Comparison of ENCODE assay signal across 30 mouse cellular contexts in the genomic region with DNA sequence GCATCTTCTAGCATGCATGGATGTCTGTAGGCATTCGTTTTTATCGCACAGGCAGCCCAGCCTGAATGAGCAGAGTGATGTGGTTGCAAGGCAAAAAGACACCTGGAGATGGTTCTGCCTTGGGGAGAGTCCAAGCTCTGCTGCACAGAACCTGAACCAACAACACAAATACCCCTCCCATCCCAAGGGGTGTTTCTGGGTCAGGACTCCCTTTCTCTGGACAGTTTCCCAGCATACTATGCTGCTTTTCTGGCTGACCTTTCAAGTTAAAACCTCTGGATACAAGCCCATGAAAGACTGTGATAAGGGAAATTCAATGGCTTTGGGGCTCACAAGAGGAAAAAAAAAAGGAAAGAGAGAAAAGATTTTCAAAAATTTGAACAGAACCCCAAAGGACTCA. TPM values are rescaled to one million over a fixed set of nuclear protein-coding genes. Genes with fewer than 3 reads are reported as not detected.
DNase-seq lines count a peak whose midpoint lies in the region; ATAC-seq and TF ChIP-seq lines count a peak whose summit lies in the region.
"Had no signal": no experiment of that assay in that cellular context is flagged by ENCODE, and none has a peak within 500 bp of the region (broad histone marks: within the 10 kb centered on the region; RNA-seq: fewer than 3 reads in every experiment).

No protein-coding gene starts in this region.

- no peak for TF ChIP-seq POLR2A in limb, embryonic 14.5 days (IDR thresholded peaks at IDR 0.05; ENCODE audit: borderline replicate concordance, extremely low read depth, insufficient read depth, insufficient read length)

- peaks cover 12% of the 10 kb centered on the region; the same call in 1 of the 2 replicates for H3K4me1 ChIP-seq in heart, embryonic 12.5 days (replicated peaks)
- H3K4me1 ChIP-seq in limb, embryonic 14.5 days (ENCODE audit: control insufficient read depth, insufficient read depth, low read length), result peaks cover 22% of the 10 kb centered on the region
- peaks cover 24% of the 10 kb centered on the region for H3K4me1 ChIP-seq in limb, embryonic 10.5 days

- WGBS in heart, embryonic 12.5 days, result 86% methylated on average over 2 of the region's 2 CpGs
- WGBS in limb, embryonic 14.5 days, result 87% methylated on average over 2 of the region's 2 CpGs
- WGBS in limb, embryonic 10.5 days, result 99% methylated on average over 2 of the region's 2 CpGs

- H3K9me3 ChIP-seq in heart, embryonic 12.5 days (replicated peaks), result no peaks in the 10 kb centered on the region
- H3K9me3 ChIP-seq in limb, embryonic 14.5 days (ENCODE audit: control insufficient read depth, low read length), result no peaks in the 10 kb centered on the region
- no peaks in the 10 kb centered on the region for H3K9me3 ChIP-seq in limb, embryonic 10.5 days (replicated peaks)
- H3K9me3 ChIP-seq: embryonic facial prominence, embryonic 15.5 days; forebrain, embryonic 12.5 days; hindbrain, embryonic 10.5 days; hindbrain, embryonic 15.5 days; liver, embryonic 15.5 days; megakaryocyte, embryonic 14.5 days; midbrain, embryonic 13.5 days had no signal

- no peak overlapping the region for H3K9ac ChIP-seq in heart, embryonic 12.5 days
- no peak overlapping the region for H3K9ac ChIP-seq in limb, embryonic 14.5 days (ENCODE audit: low read depth, low read length, severe bottlenecking)
- H3K9ac ChIP-seq: embryonic facial prominence, embryonic 15.5 days; forebrain, embryonic 12.5 days; forebrain, postnatal 0 days; hindbrain, embryonic 15.5 days; liver, embryonic 15.5 days; midbrain, embryonic 13.5 days had no signal

- peak; percentile 15 for DNase-seq in gastrocnemius, adult 18-20 months (ENCODE audit: low spot score)
- no peak for DNase-seq in gastrocnemius, adult 8-10 months (ENCODE audit: low spot score in 2 of 2)
- DNase-seq in heart, postnatal 10 days, result peak; percentile 25 to 36
- DNase-seq in limb, embryonic 14.5 days (ENCODE audit: low spot score), result peak; percentile 33
- no peak for DNase-seq in limb, embryonic 10.5 days (ENCODE audit: low spot score)
- DNase-seq in layer of hippocampus, postnatal 10 days (ENCODE audit: low spot score in 2 of 2), result no peak
- DNase-seq: adrenal gland, adult 8-10 months; B cell, adult 2 months; cerebellum, adult 18-20 months; cerebellum, postnatal 10 days; forebrain, postnatal 0 days; gastrocnemius, postnatal 36 days; kidney, adult 11 months; layer of hippocampus, postnatal 36 days; left cerebral cortex, postnatal 4 days; liver; lung, postnatal 4 days; thymus, postnatal 4 days had no signal

- H3K4me3 ChIP-seq in heart, embryonic 12.5 days, result no peak overlapping the region
- H3K4me3 ChIP-seq in limb, embryonic 14.5 days (replicated peaks; ENCODE audit: low read length), result no peak overlapping the region
- no peak overlapping the region for H3K4me3 ChIP-seq in limb, embryonic 10.5 days
- H3K4me3 ChIP-seq: embryonic facial prominence, embryonic 15.5 days; forebrain, embryonic 12.5 days; hindbrain, embryonic 10.5 days; hindbrain, embryonic 15.5 days; liver, embryonic 15.5 days; megakaryocyte, embryonic 14.5 days; midbrain, embryonic 13.5 days had no signal

- no peak for ATAC-seq in heart, embryonic 12.5 days (ENCODE audit: insufficient number of reproducible peaks, low FRiP score)
- no peak for ATAC-seq in limb, embryonic 14.5 days (ENCODE audit: low FRiP score, low read depth)
- ATAC-seq: forebrain, postnatal 0 days; inflammation-experienced regulatory T-cells, adult 6 months; midbrain, embryonic 13.5 days had no signal

- no peaks in the 10 kb centered on the region for H3K27me3 ChIP-seq in heart, embryonic 12.5 days (replicated peaks)
- no peaks in the 10 kb centered on the region for H3K27me3 ChIP-seq in limb, embryonic 14.5 days (ENCODE audit: control insufficient read depth, insufficient read depth, low read length)
- H3K27me3 ChIP-seq in limb, embryonic 10.5 days (ENCODE audit: low read depth, poor library complexity, severe bottlenecking), result no peaks in the 10 kb centered on the region
- H3K27me3 ChIP-seq: embryonic facial prominence, embryonic 15.5 days; hindbrain, embryonic 15.5 days had no signal

- intact Hi-C loops in heart, postnatal 10 days (cut with DNase I), result loop anchor here (10.0 kb wide), 1 partner anchor 437 kb away; the partner anchor contains the start of gene Rfk

- no peak overlapping the region for H3K4me2 ChIP-seq in heart, embryonic 12.5 days
- H3K4me2 ChIP-seq in limb, embryonic 14.5 days (replicated peaks; ENCODE audit: low read depth, low read length, severe bottlenecking), result no peak overlapping the region
- H3K4me2 ChIP-seq: embryonic facial prominence, embryonic 15.5 days; forebrain, embryonic 12.5 days; heart, embryonic 11.5 days; hindbrain, embryonic 15.5 days; liver, embryonic 15.5 days; midbrain, embryonic 13.5 days had no signal

- no peak overlapping the region for H3K27ac ChIP-seq in heart, embryonic 12.5 days (ENCODE audit: poor library complexity, severe bottlenecking)
- no peak overlapping the region for H3K27ac ChIP-seq in limb, embryonic 14.5 days (replicated peaks; ENCODE audit: low read depth, low read length)
- no peak overlapping the region for H3K27ac ChIP-seq in limb, embryonic 10.5 days
- H3K27ac ChIP-seq: embryonic facial prominence, embryonic 15.5 days; forebrain, embryonic 12.5 days; hindbrain, embryonic 10.5 days; hindbrain, embryonic 15.5 days; liver, embryonic 15.5 days; midbrain, embryonic 13.5 days had no signal

- H3K36me3 ChIP-seq in heart, embryonic 12.5 days, result no peaks in the 10 kb centered on the region
- H3K36me3 ChIP-seq in limb, embryonic 14.5 days (ENCODE audit: control insufficient read depth, insufficient read depth, low read length), result no peaks in the 10 kb centered on the region
- no peaks in the 10 kb centered on the region for H3K36me3 ChIP-seq in limb, embryonic 10.5 days
- H3K36me3 ChIP-seq: embryonic facial prominence, embryonic 15.5 days; forebrain, embryonic 12.5 days; hindbrain, embryonic 10.5 days; hindbrain, embryonic 15.5 days; liver, embryonic 15.5 days; midbrain, embryonic 13.5 days had no signal

RNA-seq across cellular contexts. Expression of gene Pcsk5, which starts 6.1 kb away (rescaled TPM):
- 1 to 10 TPM; 1.6 to 1.7 TPM for total RNA-seq in gastrocnemius, adult 18-20 months (2021)
- total RNA-seq in gastrocnemius, adult 8-10 months (2022), result 1 to 10 TPM in 2 of 4 experiments, under 1 TPM in 2; 0.75 to 1.7 (median 0.95) TPM
- total RNA-seq in heart, postnatal 10 days (2021), result 1 to 10 TPM; 6.7 TPM
- polyA plus RNA-seq in heart, embryonic 12.5 days (2016; fragmentation: Nextera tagmentation; extraction: Ambion mirVana), result 24.6 and 25.4 TPM in 2 replicates
- 17.4 and 18.2 TPM in 2 replicates for polyA plus RNA-seq in limb, embryonic 14.5 days (2012; rRNA removed)
- polyA plus RNA-seq in limb, embryonic 14.5 days (2014; fragmentation: Nextera tagmentation; extraction: Ambion mirVana), result 21.7 and 23.6 TPM in 2 replicates
- 9.5 and 11.6 TPM in 2 replicates for polyA plus RNA-seq in limb, embryonic 10.5 days (2016; fragmentation: Nextera tagmentation; extraction: Ambion mirVana)
- 10 to 100 TPM; 20.8 to 25.7 TPM for total RNA-seq in layer of hippocampus, postnatal 10 days (2021)
- total RNA-seq: common myeloid progenitor, adult 5-6 weeks; monocyte, adult 5-6 weeks had no signal
- polyA plus RNA-seq: inflammation-experienced regulatory T-cells, adult 6 months had no signal

Comparison
In these comparisons a context has a peak if more than half of its experiments do, and no peak if none do; other contexts are left out.
1. DNase-seq: peak in gastrocnemius, adult 18-20 months (single experiment), heart, postnatal 10 days (2 of 2) and limb, embryonic 14.5 days (single experiment); none in gastrocnemius, adult 8-10 months (0 of 2), limb, embryonic 10.5 days (single experiment) and layer of hippocampus, postnatal 10 days (0 of 2).